Mouse (Mus musculus): Measurements from ENCODE around the gene Rac2.
A peak's percentile ranks its signal among the peaks of the same experiment; 100 is the strongest.

Gene Rac2

DNA sequence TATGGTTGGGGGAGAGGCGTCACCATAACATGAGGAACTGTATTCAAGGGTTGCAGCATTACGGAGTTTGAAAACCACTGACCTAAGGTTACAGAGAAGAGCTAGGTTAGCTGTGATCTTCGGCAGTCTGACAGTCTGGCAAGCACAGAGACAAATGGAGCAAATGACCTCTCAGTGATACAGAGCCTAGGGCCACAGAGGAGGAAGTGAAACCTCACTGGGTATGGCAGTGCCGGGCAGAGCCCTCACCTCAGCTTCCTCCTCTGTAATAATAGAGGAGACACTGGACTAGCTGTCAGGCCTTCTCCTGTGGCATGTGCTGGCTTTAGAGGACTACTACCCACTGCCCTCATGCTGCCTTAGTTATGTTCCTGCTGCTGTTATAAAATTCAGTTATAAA lies 16.3 kb upstream of the Rac2 start:
- DNase-seq (ENCODE audit: low read depth in 1 of 2, low spot score in 2 of 2), result peak; percentile 76 to 84

DNA sequence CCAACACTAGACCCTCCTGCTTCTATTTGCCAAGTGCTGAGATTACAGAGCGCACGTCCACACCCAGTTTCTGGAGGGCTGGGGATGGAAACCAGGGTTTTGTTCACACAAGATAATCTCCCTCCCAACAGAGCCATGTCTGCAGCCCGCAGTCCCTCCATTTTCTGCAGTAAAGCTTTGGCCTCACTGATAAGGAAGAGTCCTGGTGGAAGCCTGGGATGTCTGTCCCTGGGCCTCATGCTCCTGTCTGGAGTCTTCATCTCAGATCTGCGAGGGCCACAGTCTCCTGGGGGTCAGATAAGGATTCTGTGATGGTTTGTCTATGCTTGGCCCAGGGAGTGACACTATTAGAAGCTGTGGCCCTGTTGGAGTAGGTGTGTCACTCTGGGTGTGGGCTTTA lies 15.5 kb upstream of the Rac2 start:
- no peak for DNase-seq (ENCODE audit: low read depth in 1 of 2, low spot score in 2 of 2)

DNA sequence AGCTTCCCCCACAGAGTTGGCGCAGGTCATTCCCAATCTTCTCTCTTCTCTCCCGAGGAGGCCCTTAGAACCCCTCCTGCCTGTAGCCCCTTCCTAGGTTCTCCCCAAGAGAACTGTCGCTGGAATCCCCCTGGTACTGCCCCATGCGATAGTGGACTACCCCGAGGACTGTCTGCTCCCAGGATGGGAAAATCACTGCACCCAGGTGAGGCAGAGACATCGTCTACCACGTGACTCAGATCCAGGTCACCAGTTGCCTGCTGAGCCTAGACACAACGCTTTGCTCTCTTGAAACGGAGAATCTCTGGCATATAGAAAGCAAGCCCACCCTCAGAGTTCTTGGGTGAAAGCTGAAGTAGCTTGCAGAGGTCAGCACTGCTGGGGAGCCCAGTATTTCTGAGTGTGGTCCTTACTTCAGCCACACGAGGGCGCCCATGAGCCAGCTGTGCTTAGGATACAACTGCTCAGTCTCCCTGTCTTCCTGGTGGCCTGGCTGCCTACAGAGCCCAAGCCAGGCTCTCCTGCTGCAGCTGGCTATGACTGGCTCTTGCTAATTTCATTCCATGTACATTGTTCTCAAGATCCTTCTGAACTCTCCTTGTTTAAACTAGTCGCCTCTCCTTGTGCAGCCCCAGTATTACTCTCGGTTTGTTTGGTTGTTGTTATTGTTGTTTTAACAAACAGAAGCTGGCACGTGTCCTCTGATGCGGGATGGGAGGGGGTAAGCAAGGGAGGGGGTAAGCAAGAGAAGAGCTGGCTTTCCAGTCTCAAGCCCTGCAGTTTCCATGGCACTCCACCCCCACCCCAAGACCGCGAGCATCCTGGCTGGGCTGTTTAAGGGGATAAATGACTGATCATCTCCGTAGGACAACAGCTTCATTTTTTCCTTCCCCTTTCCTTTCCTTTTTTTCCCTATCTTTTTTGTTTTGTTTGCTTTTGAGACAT lies 14.7 kb upstream of the Rac2 start:
- DNase-seq (ENCODE audit: low read depth in 1 of 2, low spot score in 2 of 2), result peak; percentile 63 to 84

DNA sequence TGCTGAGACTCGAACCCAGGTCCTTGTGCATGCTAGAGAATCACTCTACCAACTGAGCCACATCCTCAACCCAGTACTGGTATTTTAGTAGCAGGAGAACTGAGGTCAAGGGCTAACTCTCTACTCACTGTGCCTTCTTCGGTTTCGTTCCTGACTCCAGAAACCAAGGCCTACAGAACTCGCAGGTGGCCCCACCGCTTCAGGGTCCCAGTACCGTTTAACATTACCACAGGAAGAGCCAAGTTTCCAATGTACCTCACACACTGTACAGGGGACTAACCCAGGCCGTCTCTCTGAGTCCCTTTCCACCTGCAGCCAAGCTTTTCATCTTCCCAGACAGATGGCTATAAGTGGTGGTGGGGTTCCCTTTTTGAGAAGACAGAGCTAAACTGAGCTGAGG lies 12.8 kb upstream of the Rac2 start:
- DNase-seq (ENCODE audit: low read depth in 1 of 2, low spot score in 2 of 2), result no peak

DNA sequence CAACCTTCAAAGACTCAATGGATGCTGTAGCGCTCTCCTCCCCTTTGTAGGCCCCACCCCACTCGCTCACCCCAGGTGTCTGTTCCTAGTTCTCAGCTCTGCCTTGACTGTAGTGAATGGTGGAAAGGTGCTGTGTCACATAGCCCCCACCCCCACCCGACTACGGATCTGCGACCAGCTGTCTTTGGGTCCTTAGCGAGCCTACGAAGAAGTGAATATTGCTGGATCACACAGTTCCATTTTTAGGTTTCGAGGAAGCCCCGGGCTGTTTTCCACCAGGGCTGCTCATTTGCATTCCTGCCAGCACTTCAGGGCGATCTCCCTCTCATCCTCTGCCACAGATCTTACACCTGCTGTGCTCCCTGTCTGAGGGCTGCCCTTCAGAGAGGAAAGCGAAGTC lies 10.8 kb upstream of the Rac2 start:
- DNase-seq (ENCODE audit: low read depth in 1 of 2, low spot score in 2 of 2), result no peak

DNA sequence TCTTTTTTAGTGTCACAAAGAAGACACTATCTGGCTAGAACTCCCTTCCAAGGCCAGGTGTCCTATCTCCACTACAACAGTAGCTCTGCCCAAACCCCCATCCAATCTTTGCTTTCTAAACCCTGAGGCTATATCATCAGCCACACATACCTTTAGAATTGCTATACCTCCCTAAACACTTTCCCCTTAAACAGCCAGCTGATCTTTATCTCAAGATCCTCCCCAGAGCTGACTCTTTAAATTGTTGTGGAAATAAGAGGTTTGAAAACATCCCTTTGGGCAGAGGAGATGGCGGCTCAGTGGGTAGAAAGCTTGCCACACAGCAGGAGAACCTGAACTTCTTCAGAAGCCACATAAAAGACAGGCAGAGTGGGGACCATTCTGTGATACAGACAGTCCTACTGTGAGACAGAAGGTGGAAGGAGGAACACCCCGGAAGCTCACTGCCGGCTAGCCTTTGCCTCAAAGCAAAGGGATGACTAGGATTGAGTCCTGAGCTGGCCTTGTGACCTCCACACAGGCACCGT lies 3.8 kb upstream of the Rac2 start:
- no peak for DNase-seq (ENCODE audit: low read depth in 1 of 2, low spot score in 2 of 2)

GRCm38 (mm10) chr15:78572270-78572600 lies 348 bp downstream of the Rac2 start:
- no peak for DNase-seq (ENCODE audit: low read depth in 1 of 2, low spot score in 2 of 2)

DNA sequence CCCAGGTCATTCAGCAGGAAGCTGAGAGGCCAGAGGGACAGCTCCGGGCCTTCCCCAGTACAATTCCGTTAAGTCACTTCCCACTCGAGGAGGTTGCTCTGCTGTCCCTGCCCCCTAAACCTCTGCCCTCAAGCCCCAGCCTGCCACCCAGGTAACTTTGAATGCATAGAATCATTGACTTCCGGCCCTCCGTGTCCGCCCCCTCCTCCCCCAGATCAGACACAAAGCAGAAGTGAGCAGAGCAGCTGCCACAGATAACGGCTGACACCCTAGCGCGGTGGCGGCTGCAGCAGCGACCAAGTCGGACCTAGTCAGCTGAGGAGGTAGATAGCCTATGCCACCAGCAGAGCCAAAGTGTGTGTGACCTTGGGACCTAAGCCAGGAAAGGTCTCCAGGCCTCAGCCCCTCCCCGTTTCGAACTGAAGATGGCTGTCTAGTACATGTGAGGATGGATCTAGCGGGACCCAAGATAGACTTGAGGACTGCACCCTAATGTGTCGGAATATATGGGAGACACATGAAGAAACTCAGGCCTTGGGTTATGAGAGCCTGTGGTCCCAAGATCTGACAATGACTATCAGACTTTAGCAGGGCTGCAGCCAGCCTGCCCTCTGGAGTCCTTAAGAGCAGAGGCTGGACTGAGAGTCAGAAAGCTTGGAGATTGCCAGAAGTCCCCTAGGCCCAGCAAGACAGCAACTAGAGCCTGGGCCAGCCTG lies 871 bp downstream of the Rac2 start:
- DNase-seq (ENCODE audit: low read depth in 1 of 2, low spot score in 2 of 2), result peak; percentile 28 to 50

DNA sequence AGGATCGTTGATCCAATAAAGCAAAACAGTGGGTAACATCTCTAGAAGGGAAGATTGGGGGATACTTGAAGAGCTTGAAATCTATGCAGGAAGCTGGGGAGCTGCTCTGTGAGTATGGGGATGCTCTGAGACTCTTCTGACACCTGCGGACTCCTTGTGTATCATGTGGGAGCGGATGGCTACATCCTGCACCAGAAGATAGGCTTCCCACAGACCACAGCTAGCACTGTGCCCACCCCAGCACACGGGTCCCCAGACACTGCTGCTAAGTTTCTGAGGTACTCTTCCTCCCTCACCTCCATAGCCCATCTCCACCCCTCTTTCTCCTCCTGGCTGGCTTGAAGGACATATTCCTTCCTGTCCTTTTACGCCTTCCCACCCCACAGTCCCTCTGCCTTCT lies 2.4 kb downstream of the Rac2 start:
- DNase-seq (ENCODE audit: low read depth in 1 of 2, low spot score in 2 of 2), result no peak

GRCm38 (mm10) chr15:78567608-78568120 lies 4.9 kb downstream of the Rac2 start:
- no peak for DNase-seq (ENCODE audit: low read depth in 1 of 2, low spot score in 2 of 2)

GRCm38 (mm10) chr15:78564764-78565435 lies 7.7 kb downstream of the Rac2 start:
- DNase-seq (ENCODE audit: low read depth in 1 of 2, low spot score in 2 of 2), result no peak

- DNase-seq (ENCODE audit: low read depth in 1 of 2, low spot score in 2 of 2), result peak in 1 of 2 experiments; percentile 41
Measured at GRCm38 (mm10) chr15:78563937-78564336, 8.6 kb downstream of the Rac2 start.

- DNase-seq (ENCODE audit: low read depth in 1 of 2, low spot score in 2 of 2), result no peak
Measured at GRCm38 (mm10) chr15:78563344-78563743, 9.2 kb downstream of the Rac2 start.

GRCm38 (mm10) chr15:78559141-78559979 lies 13.2 kb downstream of the Rac2 start:
- DNase-seq (ENCODE audit: low read depth in 1 of 2, low spot score in 2 of 2), result no peak

- no peak for DNase-seq (ENCODE audit: low read depth in 1 of 2, low spot score in 2 of 2)
Measured at GRCm38 (mm10) chr15:78557693-78558535, 14.7 kb downstream of the Rac2 start.

DNA sequence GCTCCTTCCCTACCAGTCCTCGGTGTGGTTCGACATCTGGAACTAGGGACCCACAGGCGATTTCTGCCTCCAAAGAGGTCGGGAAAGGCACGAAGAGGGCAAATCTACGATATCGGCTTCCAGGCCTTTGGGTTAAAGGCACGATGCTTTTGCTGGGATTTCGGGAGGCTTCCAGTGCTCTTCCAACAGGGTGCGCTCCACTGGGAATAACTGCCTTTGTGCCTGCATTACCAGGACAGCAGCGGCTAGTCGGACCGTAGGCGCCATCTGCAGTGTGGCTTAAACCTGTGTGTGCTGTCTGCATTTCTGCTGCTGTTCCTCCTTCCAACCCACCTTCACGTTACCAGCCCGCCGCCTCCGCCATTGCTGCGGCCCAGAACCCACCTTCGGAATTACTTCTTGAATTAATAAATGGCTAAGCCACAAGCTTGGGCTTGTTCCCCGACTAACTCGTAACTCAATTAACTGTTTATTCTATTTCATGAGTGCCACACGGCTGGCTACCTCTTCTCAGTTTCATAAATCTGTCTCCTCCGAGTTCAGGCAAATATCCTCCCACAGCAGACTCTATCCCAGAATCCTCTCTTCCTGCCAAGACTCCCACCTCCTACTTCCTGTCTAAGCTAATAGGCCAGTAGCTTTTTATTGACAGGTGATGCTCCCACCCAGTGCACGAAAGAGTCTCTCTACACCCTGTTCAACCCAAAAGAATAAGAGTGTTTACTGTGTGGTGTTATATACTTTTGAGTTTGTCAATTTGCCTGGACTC lies 17.9 kb downstream of the Rac2 start:
- DNase-seq (ENCODE audit: low read depth in 1 of 2, low spot score in 2 of 2), result no peak

- DNase-seq (ENCODE audit: low read depth in 1 of 2, low spot score in 2 of 2), result no peak
Measured at GRCm38 (mm10) chr15:78549189-78549734, 23.3 kb downstream of the Rac2 start.

DNA sequence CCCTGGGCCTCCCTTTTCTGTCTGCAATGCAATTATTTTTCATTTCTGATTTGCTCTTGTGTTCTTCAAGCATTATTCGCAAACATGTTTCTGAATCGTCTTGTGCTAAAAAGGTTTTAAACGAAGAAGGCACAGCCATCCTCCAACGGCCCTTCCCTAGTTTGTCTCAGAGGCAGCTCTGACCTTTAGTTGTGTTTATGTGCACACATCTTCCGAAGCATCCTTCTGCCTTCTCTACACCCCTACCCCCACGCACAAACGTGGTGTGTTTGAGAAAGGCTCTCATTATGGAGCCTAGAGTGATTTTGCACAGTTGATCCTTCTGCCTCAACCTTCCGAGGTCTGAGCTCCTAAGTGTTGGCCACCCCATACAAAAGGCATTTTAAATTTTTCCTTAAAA lies 23.9 kb downstream of the Rac2 start:
- DNase-seq (ENCODE audit: low read depth in 1 of 2, low spot score in 2 of 2), result no peak

DNA sequence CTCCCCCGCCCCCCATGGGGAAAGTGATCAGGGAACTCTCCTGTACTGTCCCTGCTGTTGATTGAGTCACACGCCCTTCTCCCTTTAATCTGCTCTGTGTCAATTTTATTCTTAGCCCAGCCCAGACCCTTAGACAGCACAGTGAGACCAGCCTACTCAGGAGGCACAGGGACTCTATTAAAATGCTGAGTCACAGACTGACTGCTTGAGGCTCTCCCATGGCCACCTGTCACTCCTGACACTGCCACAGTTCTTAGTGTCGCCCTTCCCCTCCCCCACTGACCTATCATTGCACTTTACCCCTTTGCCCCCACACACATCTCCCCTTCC lies 24.3 kb downstream of the Rac2 start:
- DNase-seq (ENCODE audit: low read depth in 1 of 2, low spot score in 2 of 2), result no peak
